ENCODE assay signal across 8 mouse cellular contexts in the genomic region with DNA sequence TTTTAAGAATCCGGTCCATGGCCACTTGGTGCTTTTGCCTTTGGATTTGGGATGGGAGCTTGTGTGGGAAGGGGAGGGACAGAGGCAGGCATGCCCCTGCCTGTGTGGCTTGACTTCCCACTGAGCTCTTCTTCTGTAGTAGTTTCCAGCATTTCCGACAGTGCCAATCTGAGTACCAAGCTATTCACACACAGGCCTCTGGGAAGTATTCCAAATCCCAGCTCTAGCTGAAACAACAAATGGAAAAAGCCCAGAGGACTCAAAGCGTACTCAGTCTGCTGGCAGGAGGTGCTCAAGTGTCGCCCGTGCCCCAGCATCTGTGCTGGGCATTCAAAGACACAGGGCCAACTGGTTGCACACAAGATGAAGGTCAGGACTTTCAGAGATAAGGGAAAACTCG.
DNase-seq lines count a peak whose midpoint lies in the region; ATAC-seq lines count a peak whose summit lies in the region.

No protein-coding gene starts in this region.

- no peak overlapping the region for H3K27ac ChIP-seq in midbrain, embryonic 16.5 days (ENCODE audit: low read length)
- H3K27ac ChIP-seq in midbrain, embryonic 10.5 days (replicated peaks) = no peak overlapping the region

- no peaks in the 10 kb centered on the region for H3K9me3 ChIP-seq in midbrain, embryonic 16.5 days (replicated peaks; ENCODE audit: control insufficient read depth, low read length, poor library complexity, severe bottlenecking)
- no peaks in the 10 kb centered on the region for H3K9me3 ChIP-seq in midbrain, embryonic 10.5 days (replicated peaks)

- H3K9ac ChIP-seq in midbrain, embryonic 16.5 days (ENCODE audit: low read depth, low read length) = no peak overlapping the region

- no peaks in the 10 kb centered on the region for H3K36me3 ChIP-seq in midbrain, embryonic 16.5 days (ENCODE audit: control insufficient read depth, insufficient read depth, low read length)
- H3K36me3 ChIP-seq in midbrain, embryonic 10.5 days = no peaks in the 10 kb centered on the region

- no peak overlapping the region for H3K4me2 ChIP-seq in midbrain, embryonic 16.5 days (ENCODE audit: low read length)

- ATAC-seq in midbrain, embryonic 16.5 days = peak; percentile 73

- H3K4me1 ChIP-seq in midbrain, embryonic 16.5 days (ENCODE audit: control insufficient read depth, insufficient read depth, low read length) = no peaks in the 10 kb centered on the region
- H3K4me1 ChIP-seq in midbrain, embryonic 10.5 days = no peaks in the 10 kb centered on the region

- no peaks in the 10 kb centered on the region for H3K27me3 ChIP-seq in midbrain, embryonic 16.5 days (ENCODE audit: control insufficient read depth, insufficient read depth, low read depth, low read length)
- no peaks in the 10 kb centered on the region for H3K27me3 ChIP-seq in midbrain, embryonic 10.5 days (ENCODE audit: low read depth, poor library complexity, severe bottlenecking)

- WGBS in midbrain, embryonic 16.5 days = 49% methylated on average over 6 of the region's 6 CpGs
- 65% methylated on average over 6 of the region's 6 CpGs for WGBS in midbrain, embryonic 10.5 days

- no peak overlapping the region for H3K4me3 ChIP-seq in midbrain, embryonic 16.5 days (ENCODE audit: low read depth, low read length)
- H3K4me3 ChIP-seq in midbrain, embryonic 10.5 days = no peak overlapping the region

- peak; percentile 23 for DNase-seq in adrenal gland, postnatal 14 days
- no peak for DNase-seq in adrenal gland, postnatal 4 days (ENCODE audit: low spot score in 2 of 2)
- no peak for DNase-seq in midbrain, embryonic 10.5 days (ENCODE audit: low spot score)
- DNase-seq in kidney, postnatal 25 days = peak; percentile 14 to 53
- DNase-seq in skeletal muscle tissue, adult 2 months (ENCODE audit: low read depth, low spot score) = peak; percentile 2
- DNase-seq in spleen, postnatal 36 days (ENCODE audit: low spot score in 2 of 2) = no peak
- no peak for DNase-seq in yolk sac, embryonic 10.5 days (ENCODE audit: low spot score)

Comparison
In these comparisons a context has a peak if more than half of its experiments do, and no peak if none do; other contexts are left out.
1. DNase-seq: peak in adrenal gland, postnatal 14 days (single experiment), kidney, postnatal 25 days (2 of 2) and skeletal muscle tissue, adult 2 months (single experiment); none in adrenal gland, postnatal 4 days (0 of 2), midbrain, embryonic 10.5 days (single experiment), spleen, postnatal 36 days (0 of 2) and yolk sac, embryonic 10.5 days (single experiment).